Mouse (Mus musculus) liver, embryonic 14.5 days (tissue): ENCODE measurements around the gene Enox1.

ENCODE experiments used
- CTCF ChIP-seq: IDR thresholded peaks from 2 replicates; pipeline ENCODE4 v1.5.1; 2016; ENCODE audit warnings: antibody characterized with exemption, low read depth, control low read depth
- EP300 ChIP-seq: IDR thresholded peaks from 2 replicates; pipeline ENCODE4 v1.6.1; 2016; ENCODE audit warnings: antibody characterized with exemption, low read depth

DNA sequence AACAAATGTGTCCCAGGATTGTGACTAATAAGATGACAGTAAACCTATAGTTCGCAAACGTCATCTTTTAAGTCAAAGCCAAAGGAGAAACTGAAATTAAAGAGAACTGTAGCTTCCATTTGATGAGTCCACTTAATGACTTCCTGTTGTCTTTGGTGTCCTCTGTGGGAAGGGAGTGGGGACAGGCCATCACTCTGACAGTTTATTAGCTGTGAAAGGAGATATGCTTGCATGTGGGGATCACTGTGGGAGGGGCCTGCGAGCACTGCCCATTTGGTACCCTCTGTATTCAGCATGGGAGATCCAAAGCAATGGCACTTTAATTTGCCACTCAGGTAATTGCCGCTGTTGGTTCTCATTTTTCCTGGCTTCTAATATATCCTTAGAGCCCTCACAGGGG lies 122.6 kb downstream of the Enox1 start:
- no peak for TF ChIP-seq EP300
- TF ChIP-seq CTCF, result no peak
